Mouse (Mus musculus) testis, adult 2 months (tissue): Measurements from ENCODE around the gene Slc7a3.

Experiments used
- CTCF ChIP-seq: fragments of 200-500 bp; IDR thresholded peaks from 2 replicates; pipeline ENCODE4 v1.5.1; 2012; ENCODE audit warnings: low read depth, mild to moderate bottlenecking, inconsistent platforms, low read length, moderate library complexity; ENCODE audit not compliant: control insufficient read depth, insufficient read depth, insufficient replicate concordance
- POLR2A ChIP-seq: fragments of 200-500 bp; IDR thresholded peaks from 2 replicates; pipeline ENCODE4 v1.6.1; 2012; ENCODE audit warnings: low read depth, mild to moderate bottlenecking, inconsistent platforms, low read length, moderate library complexity; ENCODE audit not compliant: control insufficient read depth

DNA sequence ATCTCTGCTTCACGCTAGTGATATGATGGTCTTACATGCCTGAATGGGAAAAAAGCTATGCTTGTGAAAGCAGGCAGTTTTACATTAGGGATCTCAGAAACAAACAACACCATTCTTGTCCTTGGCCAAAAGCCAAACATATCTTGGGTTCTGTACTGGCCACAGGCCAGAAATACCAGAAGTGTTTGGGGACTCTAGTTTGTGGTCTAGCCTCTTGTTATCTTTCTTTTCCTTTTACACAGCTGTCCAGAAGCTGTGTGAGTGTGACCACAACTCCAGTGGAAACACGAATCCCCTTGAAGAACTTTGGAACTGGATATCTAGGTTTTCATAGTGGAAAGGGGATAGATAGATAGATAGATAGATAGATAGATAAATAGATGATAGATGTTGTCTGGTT lies 41.2 kb upstream of the Slc7a3 start:
- TF ChIP-seq POLR2A (no peak), CTCF (no peak)
